Mouse (Mus musculus): ENCODE measurements around the gene Zfp30.

Zfp30 gene

GRCm38 (mm10) chr7:29829804-29830203 is 46.0 kb downstream of the Zfp30 start:
- no peak for DNase-seq (ENCODE audit: low read depth, low spot score)

- no peak for DNase-seq (ENCODE audit: low read depth, low spot score)
These were observed 53.0 kb downstream of the Zfp30 start for GRCm38 (mm10) chr7:29836816-29837215.

GRCm38 (mm10) chr7:29839256-29839655 is 55.5 kb downstream of the Zfp30 start:
- no peak for DNase-seq (ENCODE audit: low read depth, low spot score)

- DNase-seq (ENCODE audit: low read depth, low spot score), result no peak
These were observed 58.3 kb downstream of the Zfp30 start for GRCm38 (mm10) chr7:29842105-29842504.
